Mouse (Mus musculus) CD8-positive naive resting alpha-beta T cell, adult 57 days (primary cell): ENCODE results near the gene Ebp. TPM values are rescaled to one million over a fixed set of nuclear protein-coding genes. Genes with fewer than 3 reads are reported as not detected.

Experiments
- total RNA-seq: library from RNA; stranded (reverse); gene quantifications from one replicate; pipeline ENCODE4 v1.2.4, GENCODE M21; 2023

Gene Ebp
- 41.9 TPM for total RNA-seq

DNA sequence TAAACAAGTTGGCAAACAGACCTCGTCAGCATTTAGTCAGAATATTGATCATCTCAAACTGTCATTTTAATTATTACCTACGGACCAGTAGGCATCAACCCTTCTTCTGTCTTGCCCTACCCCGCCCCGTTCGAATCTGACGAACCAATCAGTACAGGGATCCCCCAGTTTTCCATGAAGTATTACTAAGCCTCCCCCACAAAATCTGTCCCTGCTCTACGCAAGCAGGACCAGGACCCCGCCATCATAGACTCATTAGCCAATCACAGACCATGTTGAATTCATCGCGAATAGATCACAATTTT, at the start of gene Ebp:
Gene Ebp (minus strand): TSS at position 94 of the 305 bp plus-strand sequence.

DNA sequence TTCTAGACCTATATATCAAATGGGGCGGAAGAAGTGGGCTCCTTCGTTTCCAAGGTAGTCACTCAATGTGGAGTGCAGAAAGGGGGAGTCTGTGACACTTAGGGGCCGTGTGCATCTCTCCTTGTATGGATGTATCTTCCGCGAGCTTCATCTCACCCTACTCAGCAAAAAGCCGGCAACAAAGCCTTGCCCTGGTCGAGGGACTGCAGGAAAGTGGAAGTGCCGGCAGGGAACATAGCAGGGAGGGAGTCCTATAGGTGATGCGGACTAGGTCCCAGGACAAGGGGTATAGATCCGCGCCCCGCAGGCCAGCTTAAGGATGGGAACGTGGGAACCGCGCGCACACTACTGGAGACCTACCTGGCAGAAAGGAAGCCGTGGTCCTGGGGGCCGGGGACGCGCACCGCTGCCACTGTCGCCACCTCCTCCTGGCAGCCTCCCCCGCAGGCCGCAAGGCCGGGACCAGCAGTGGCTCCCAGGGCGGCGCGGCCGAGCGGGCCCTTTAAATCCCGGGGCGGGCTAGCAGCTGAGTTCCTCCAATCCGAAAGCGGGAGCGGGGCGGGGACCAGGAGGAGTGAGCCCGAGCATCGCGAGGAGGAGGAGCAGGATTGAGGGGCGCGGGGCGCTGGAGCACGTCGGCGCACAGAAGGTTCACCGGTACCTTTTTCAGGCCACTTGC, 12.8 kb upstream of the Ebp start, which contains the start of gene Porcn:
Gene Porcn (minus strand): TSS at position 511 of the 679 bp plus-strand sequence.

GRCm38 (mm10) chrX:8175504-8176385, 17.6 kb downstream of the Ebp start, which contains the start of gene Tbc1d25:
Tbc1d25 (minus strand) TSS chrX:8176181.

GRCm38 (mm10) chrX:8145153-8145991, 47.9 kb downstream of the Ebp start, which contains the start of gene Rbm3:
Rbm3 (minus strand) TSS chrX:8145880.

Other genes with a start within 250 kb of the Ebp start
- 11.2 TPM for gene Hdac6, start 245.6 kb downstream of the Ebp start, total RNA-seq
- gene Gata1, start 215.4 kb downstream of the Ebp start, total RNA-seq, result 0.61 TPM
- gene Glod5, start 175.0 kb downstream of the Ebp start, total RNA-seq, result not detected
- gene Suv39h1, start 118.8 kb downstream of the Ebp start, total RNA-seq, result 32.6 TPM
- 100 TPM for gene Was, start 103.0 kb downstream of the Ebp start, total RNA-seq
- 44.8 TPM for gene Wdr13, start 60.6 kb downstream of the Ebp start, total RNA-seq
- 531 TPM for gene Rbm3, start 47.6 kb downstream of the Ebp start, total RNA-seq
- 16.1 TPM for gene Tbc1d25, start 17.3 kb downstream of the Ebp start, total RNA-seq
- gene Porcn, start 13.0 kb upstream of the Ebp start, total RNA-seq, result not detected
- 14.0 TPM for gene Ftsj1, start 58.9 kb upstream of the Ebp start, total RNA-seq
- gene Slc38a5, start 77.6 kb upstream of the Ebp start, total RNA-seq, result not detected
- not detected for gene Ssxb10, start 133.9 kb upstream of the Ebp start, total RNA-seq
- not detected for gene Ssxb9, start 173.5 kb upstream of the Ebp start, total RNA-seq
- not detected for gene Ssxb1, start 219.8 kb upstream of the Ebp start, total RNA-seq